Mouse (Mus musculus): Measurements from ENCODE around the gene Rab11fip2. TPM values are rescaled to one million over a fixed set of nuclear protein-coding genes. Genes with fewer than 3 reads are reported as not detected.

Rab11fip2 gene
- total and polyA plus RNA-seq, 3 experiments: 4.2 to 114 (median 4.9) TPM

DNA sequence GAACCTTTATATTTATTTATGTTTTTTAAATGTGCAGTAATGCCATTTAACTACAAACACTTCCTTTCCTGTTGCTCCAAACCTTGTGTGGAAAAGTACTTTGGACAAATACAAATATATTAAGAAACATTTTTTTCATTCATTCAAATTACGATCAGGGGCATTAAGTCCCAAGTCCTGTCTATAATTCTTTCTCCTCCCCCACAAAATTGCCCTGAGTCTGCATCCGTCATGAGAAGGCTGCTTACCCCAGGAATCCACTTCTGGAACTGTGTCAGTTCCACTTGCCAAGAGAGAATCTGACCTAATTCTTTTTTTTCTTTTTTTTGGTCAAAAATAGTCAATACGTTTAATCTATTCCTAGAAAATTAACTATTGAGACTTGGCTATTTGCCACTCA is 90.4 kb downstream of the Rab11fip2 start:
- Histone ChIP-seq H3K79me2 (ENCODE audit: control insufficient read depth, insufficient read depth, low read length, poor library complexity) (no peaks in the 10 kb centered on the region), H3K36me3 (ENCODE audit: control insufficient read depth in 1 of 2, insufficient read depth in 2 of 2, low read length in 2 of 2) (no peaks in the 10 kb centered on the region), H3K4me1 (ENCODE audit: control insufficient read depth in 1 of 2, insufficient read depth in 2 of 2, low read length in 2 of 2) (no peaks in the 10 kb centered on the region), H3K27me3 (ENCODE audit: control insufficient read depth in 1 of 2, insufficient read depth in 2 of 2, low read length in 2 of 2) (peaks cover 0 to 2% of the 10 kb centered on the region in 2 experiments; a peak in 1 of 4 replicates), H3K9ac (ENCODE audit: control insufficient read depth, low read depth, low read length, poor library complexity, severe bottlenecking) (no peak overlapping the region), H3K27ac (ENCODE audit: control insufficient read depth, low read depth, low read length) (no peak overlapping the region), H3K4me3 (ENCODE audit: control insufficient read depth in 1 of 2, insufficient read depth in 1 of 2, low read depth in 2 of 2, low read length in 2 of 2) (no peak overlapping the region), H3K9me3 (replicated peaks; ENCODE audit: insufficient read depth, low read length) (no peaks in the 10 kb centered on the region)
- TF ChIP-seq TAL1 (IDR thresholded peaks at IDR 0.05; ENCODE audit: low read length) (no peak), SMC3 (IDR thresholded peaks at IDR 0.05; ENCODE audit: low read depth, low read length) (no peak), KAT2A (conservative IDR thresholded peaks at IDR 0.05; ENCODE audit: low read depth, low read length) (no peak), NELFE (IDR thresholded peaks at IDR 0.05; ENCODE audit: low read depth, low read length) (no peak), ETS1 (IDR thresholded peaks at IDR 0.05; ENCODE audit: low read depth, low read length) (no peak), BHLHE40 (IDR thresholded peaks at IDR 0.05; ENCODE audit: borderline replicate concordance, low read depth, low read length) (no peak), RAD21 (IDR thresholded peaks at IDR 0.05; ENCODE audit: low read depth, low read length) (no peak)
- no peak for DNase-seq (ENCODE audit: low read depth, low spot score)

Data from MEL (cell line).